Mouse (Mus musculus) lung, postnatal 0 days (tissue): ENCODE measurements at regions not wholly inside any gene's neighbourhood (a gene's known extent, or its start where the extent isn't known, plus 50 kb on each side); places are given as distances from the start of the nearest gene placed in this dataset.

Experiments
- CTCF ChIP-seq: IDR thresholded peaks from 2 replicates; pipeline ENCODE4 v1.5.1; 2016; ENCODE audit warnings: antibody characterized with exemption, mild to moderate bottlenecking
- EP300 ChIP-seq: IDR thresholded peaks from 2 replicates; pipeline ENCODE4 v1.6.1; 2016; ENCODE audit warnings: antibody characterized with exemption, mild to moderate bottlenecking, control low read depth

- TF ChIP-seq CTCF (no peak), EP300 (no peak)
Measured at GRCm38 (mm10) chr12:114583371-114583770, 1039.7 kb downstream of the Adam6a start.
